Mouse (Mus musculus): ENCODE results near the gene Gm10354.
"Not testable (repeated sequence)": the region's sequence is repeated elsewhere in the genome, so short reads cannot be mapped to it uniquely, and the experiment has no call there.

The Gm10354 gene

DNA sequence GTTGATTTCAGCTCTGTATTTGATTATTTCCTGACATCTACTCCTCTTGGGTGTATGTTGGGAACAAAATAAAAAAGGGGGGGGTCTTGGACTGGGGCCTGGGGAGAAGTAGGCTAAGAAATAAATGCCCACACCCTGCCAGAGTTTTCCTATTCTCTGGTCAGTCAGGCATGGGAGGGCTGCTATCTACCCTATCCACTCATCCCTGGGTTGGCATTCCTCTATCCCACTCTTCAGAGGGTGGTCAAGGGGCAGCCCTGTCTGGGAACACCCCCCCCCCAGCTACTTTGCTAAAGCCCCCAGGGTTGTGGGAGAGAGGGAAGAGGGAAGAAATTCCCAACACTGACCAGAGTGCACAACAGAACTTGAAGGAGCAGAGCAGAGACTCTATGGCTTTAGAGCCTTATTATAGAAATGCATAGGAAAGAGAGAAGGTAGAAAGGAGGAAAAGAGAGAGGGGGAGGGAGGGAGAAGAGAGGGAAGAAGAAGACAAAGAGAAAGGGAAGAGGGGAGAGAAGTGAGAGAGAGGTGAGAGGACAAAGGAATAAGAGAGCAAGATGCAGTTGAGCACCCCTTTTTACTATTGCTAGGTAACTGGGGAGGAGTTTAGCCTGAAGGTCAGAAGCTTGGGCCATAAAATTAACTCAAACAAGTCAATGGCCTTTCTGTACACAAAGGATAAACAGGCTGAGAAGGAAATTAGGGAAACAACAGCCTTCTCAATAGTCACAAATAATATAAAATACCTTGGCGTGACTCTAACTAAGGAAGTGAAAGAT is 22.6 kb downstream of the Gm10354 start:
- DNase-seq (ENCODE audit: extremely low read depth, low read depth, low spot score), result not testable (repeated sequence)

DNA sequence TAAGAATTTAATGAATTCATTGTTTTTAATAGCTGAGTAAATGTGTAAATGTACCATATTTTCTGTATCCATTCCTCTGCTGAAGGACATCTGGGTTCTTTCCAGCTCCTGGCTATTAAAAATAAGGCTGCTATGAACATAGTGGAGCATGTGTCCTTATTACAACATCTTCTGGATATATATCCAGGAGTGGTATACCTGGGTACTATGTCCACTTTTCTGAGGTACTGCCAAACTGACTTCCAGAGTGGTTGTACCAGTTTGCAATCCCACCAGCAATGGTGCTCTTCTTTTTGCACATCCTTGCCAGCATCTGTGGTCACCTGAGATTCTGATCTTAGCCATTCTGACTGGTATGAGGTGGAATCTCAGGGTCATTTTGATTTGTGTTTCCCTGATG is 25.1 kb downstream of the Gm10354 start:
- DNase-seq (ENCODE audit: extremely low read depth, low read depth, low spot score), result not testable (repeated sequence)

DNA sequence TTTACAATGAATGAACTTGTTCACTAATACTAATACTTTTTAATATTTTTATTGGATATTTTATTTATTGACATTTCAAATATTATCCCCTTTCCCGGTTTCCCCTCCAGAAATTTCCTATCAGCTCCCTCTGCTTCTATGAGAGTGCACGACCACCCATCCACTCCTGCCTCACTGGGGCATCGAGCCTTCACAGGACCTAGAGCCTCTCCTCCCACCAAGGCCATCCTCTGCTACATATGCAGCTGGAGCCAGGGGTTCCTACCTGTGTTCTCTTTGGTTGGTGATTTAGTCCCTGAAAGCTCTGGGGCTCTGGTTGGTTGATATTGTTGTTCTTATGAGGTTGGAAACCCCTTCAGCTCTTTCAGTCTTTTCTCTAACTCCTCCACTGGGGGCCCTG is 26.0 kb downstream of the Gm10354 start:
- DNase-seq (ENCODE audit: extremely low read depth, low read depth, low spot score), result not testable (repeated sequence)

DNA sequence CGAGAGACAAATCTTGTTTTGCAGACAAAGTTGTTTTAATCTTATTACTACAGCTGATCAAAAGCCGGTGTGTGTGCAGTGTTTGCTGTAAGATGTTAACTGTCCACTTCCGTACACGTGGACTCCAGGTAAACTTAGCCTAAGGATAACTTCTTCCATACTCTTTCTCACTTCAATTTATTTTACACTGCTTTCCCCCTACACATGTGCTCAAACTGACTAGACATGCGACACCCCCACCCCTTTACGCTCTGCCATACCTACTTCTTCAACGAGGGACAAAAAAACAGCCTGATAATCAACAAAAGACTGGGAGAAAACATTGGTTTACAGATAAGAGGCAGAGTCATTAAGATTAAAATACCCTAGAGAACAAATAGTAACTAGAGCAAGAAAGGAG is 26.9 kb downstream of the Gm10354 start:
- not testable (repeated sequence) for DNase-seq (ENCODE audit: extremely low read depth, low read depth, low spot score)

DNA sequence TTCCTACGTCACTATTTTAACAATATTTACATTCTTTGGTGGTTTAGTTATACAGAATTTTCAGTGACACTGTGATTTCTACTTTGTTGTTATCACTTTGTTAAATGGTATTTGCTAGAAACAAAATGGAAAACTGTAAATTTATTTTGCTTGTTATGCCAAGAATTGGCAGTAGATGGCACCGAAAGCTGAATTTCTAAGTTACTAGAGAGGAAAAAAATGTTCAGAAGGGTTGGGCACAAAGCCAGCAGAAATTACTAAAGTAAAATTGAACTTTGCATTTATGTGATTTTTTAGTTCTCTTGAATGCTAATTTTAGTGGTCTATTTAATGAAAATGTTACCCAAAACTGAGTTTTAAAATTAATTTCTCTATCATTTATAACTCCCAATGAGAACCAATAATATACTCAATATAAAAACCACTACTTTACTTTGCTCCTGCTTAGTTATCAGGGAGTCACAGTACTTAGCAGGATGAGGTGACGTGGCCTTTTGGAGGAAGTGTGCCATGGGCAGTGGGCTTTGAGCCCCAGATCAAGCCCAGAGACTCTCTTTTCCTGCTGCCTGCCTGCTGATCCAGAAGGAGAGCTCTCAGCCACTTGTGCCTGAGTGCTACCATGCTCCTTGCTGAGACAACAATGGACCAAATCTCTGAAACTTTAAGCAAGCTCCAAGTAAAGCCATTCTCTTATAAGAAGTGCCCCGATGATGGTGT is 31.1 kb downstream of the Gm10354 start:
- DNase-seq (ENCODE audit: extremely low read depth, low read depth, low spot score), result not testable (repeated sequence)

DNA sequence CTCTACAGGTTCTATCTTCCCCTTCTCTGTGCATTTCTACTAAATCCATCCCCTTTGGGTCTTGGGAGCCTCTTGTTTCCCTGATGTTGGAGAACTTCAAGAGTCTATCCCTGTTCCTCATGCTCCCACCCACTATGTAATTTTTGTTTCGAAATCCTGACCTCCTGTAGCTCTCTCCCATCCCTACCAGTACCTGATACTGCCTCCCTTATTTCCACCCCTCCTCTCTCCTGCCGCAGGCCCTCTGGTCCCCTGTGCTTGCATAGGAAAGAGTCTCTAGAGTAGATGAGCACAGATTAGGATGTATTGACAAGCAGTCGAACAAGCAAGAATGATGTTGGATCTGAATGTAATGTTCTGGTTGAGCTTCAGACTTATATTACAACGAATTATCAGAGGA is 33.2 kb downstream of the Gm10354 start:
- DNase-seq (ENCODE audit: extremely low read depth, low read depth, low spot score), result not testable (repeated sequence)

DNA sequence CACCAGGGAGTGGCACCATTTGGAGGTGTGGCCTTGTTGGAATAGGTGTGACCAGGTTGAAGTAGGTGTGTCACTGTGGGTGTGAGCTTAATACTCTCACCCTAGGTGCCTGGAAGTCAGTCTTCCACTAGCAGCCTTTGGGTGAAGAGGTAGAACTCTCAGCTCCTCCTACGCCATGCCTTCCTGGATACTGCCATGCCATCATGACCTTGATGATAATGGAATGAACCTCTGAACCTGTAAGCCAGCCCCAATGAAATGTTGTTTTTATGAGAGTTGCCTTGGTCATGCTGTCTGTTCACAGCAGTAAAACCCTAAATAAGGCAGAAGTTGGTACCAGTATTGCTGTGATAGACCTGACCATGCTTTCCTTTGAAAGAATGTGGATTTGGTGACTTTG is 37.7 kb downstream of the Gm10354 start:
- not testable (repeated sequence) for DNase-seq (ENCODE audit: extremely low read depth, low read depth, low spot score)

DNA sequence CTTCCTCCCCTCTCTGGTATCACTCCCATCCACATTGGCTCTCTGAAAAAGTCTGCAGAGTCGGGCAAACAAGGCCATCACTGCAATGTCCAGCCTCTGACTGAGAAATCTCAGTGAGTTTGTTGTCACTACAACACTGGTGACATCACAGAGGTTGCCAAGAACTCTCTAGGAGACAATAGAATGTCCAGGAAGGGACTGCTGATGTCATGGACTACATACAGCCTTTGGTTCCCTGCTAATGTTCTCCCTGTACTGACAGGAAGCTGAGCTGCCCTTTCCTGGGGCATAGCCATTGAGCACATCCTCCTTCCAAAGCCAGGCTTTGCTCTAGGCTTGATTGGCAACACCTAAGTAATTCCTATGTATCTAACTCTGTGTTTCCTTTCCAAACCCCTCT is 40.4 kb downstream of the Gm10354 start, which contains the start of gene Speer4e:
Speer4e (minus strand) TSS at position 101 of the 400 bp plus-strand sequence.
- DNase-seq (ENCODE audit: extremely low read depth, low read depth, low spot score), result not testable (repeated sequence)

DNA sequence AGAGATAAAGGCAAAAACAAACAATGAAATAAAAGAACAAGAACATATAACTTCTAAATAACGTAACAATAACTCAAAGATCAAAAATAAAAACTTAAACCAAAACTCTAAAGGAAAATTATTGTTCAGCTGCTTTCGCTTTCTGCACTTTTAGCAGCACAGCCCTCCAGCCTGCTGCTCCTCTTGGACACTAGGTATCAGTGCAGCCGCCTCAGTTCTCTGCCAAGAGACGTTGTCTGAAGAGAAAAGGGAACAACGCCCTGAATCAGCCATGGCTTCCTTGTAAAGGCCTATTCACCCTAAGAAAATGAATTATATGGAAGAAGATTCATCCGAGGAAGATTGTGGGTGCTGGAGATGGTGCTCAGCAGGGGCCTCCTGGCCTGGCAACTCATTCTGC is 45.0 kb downstream of the Gm10354 start:
- not testable (repeated sequence) for DNase-seq (ENCODE audit: extremely low read depth, low read depth, low spot score)

DNA sequence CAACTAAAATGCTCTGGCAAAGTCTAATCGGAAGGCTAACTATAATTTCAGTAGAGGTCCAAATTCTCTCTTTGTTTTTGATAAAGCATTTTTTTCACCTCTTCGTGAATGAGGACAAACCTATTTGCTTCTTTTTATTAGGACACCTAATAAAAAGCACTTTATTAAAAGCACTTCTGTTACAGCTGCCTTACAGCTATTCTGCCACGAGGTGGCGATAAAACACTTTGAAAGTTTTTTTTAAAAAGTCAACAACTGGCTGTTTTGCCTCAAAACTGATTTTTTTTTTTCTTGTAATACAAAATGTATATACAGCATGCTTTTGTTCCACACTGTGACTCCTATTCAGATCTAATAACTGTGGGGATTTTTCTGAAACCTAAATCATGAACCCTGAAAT is 51.7 kb downstream of the Gm10354 start:
- DNase-seq (ENCODE audit: extremely low read depth, low read depth, low spot score), result not testable (repeated sequence)
